Mouse (Mus musculus) CD4-positive naive resting alpha-beta T cell, adult 76 days (primary cell): ENCODE results near the gene Tcp10b. TPM values are rescaled to one million over a fixed set of nuclear protein-coding genes. Genes with fewer than 3 reads are reported as not detected.

ENCODE experiments used
- total RNA-seq: library from RNA; stranded (reverse); gene quantifications from one replicate; pipeline ENCODE4 v1.2.4, GENCODE M21; 2023

Gene Tcp10b
- total RNA-seq = not detected

DNA sequence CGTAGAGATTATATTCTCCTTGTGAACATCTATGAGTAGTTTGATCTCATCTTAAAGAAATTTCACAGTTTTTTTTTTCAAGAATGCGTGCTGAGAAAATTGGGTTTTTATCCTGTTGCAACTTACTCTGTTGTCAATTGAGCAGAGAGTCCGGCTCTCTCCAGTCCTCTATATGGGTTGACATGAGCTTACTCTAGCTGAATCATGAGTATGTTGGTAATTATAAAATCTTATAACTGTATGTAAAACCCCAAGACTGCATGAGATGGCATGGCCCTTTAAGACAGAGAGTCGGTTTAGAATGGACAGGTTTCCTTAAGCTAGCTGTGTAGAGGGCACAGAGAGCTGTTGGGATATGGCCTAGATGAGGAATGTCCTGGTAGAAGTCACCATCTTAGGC lies at the start of gene Tcp10b:
Gene Tcp10b (plus strand): TSS at position 301 of the 400 bp plus-strand sequence.

DNA sequence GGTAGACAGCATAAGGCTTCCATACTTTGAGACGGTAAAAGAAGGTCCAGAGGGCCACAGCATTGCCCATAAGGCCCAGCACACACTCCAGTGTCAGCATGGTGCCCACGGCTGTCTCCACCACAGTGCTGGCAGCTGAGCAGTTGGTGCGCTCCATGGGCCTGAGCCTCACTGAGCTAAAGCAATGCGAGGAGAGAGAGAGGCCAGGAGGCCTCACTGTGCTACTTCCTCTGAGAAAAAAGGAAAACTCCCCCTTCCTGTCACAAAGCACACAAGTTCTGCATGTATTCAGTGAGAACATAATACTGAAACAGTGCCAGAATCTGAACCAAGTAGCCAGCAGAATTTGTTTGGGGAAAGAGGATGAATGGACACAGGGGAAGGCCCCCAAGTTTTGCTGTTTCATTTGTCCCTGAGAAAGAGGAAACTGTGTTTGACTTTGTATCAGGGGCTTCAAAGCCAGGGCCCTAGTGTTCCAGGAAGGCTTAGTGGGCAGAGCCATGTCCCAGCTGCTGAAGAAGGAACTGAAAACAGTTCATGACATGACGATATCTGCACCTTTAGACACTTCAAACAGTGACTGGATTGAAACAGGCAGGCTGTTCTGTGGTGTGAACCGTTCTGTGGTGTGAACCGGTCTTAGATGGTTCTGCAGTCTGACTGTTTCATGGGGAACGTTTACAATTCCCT lies 8.6 kb upstream of the Tcp10b start, which contains the start of gene Gpr31b:
Gene Gpr31b (minus strand): TSS at position 173 of the 690 bp plus-strand sequence.

DNA sequence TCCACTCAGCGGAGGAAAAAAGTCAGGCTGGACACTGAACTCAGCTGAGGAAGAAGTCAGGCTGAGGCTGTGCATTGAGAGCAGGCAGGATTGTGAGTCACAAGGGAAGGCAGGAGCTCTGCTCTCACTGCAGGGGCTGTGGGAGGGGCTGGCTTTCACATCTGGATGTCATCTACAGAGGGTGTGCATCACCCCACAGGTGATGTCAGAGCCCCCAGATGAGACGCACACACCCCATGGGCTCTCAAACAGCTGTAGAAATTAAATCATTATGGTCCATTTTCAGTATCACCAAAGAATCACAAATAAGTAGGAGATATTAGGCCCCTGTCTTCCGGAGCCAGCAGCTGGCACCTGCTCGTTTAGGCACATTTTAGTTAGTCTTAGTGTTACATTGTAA lies 70.8 kb downstream of the Tcp10b start, which contains the start of gene Unc93a:
Gene Unc93a (minus strand): TSS at position 101 of the 400 bp plus-strand sequence.

Other genes starting within 250 kb of the Tcp10b start
- not detected for gene Mas1, start 193.0 kb upstream of the Tcp10b start, total RNA-seq
- not detected for gene Mrgprh, start 185.1 kb upstream of the Tcp10b start, total RNA-seq
- gene Pnldc1, start 150.9 kb upstream of the Tcp10b start, total RNA-seq = 2.2 TPM
- 185 TPM for gene Tcp1, start 145.4 kb upstream of the Tcp10b start, total RNA-seq
- gene Mrpl18, start 144.8 kb upstream of the Tcp10b start, total RNA-seq = 36.7 TPM
- not detected for gene Acat3, start 120.5 kb upstream of the Tcp10b start, total RNA-seq
- 18.7 TPM for gene Acat2, start 100.4 kb upstream of the Tcp10b start, total RNA-seq
- gene Wtap, start 66.9 kb upstream of the Tcp10b start, total RNA-seq = 120 TPM
- 58.1 TPM for gene Sod2, start 54.3 kb upstream of the Tcp10b start, total RNA-seq
- not detected for gene Gpr31b, start 8.8 kb upstream of the Tcp10b start, total RNA-seq
- gene Unc93a, start 70.7 kb downstream of the Tcp10b start, total RNA-seq = 0.23 TPM
- gene Smok2a, start 160.1 kb downstream of the Tcp10b start, total RNA-seq = not detected
- not detected for gene Smok2b, start 169.2 kb downstream of the Tcp10b start, total RNA-seq